Mouse (Mus musculus): ENCODE results near the gene Pnn. TPM values are rescaled to one million over a fixed set of nuclear protein-coding genes. Genes with fewer than 3 reads are reported as not detected.

Gene Pnn
- polyA plus RNA-seq, 2 experiments, result 27.3 to 43.8 TPM

DNA sequence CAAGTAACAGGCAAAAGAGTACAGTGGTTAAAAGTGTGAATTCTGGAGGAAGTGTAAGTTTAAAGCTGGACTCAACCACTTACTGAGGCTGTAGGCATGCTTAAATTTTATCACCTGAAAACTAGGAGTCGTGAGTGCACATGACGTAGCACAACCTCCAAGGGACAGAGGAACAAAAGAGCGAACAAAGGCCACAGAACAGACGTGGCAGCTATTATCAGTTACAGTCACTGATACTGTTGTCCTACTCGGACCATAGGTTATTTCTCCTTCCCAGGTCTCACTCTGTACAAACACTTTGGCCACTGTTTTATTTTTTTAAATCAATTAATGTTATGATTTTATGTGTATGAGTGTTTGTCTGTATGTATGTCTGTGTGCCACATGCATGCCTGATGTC, 38.1 kb downstream of the Pnn start:
- Histone ChIP-seq H3K9ac (replicated peaks) (no peak overlapping the region), H3K36me3 (replicated peaks; ENCODE audit: control insufficient read depth, insufficient read depth, low read depth) (no peaks in the 10 kb centered on the region), H3K9me3 (ENCODE audit: control insufficient read depth, low read length) (no peaks in the 10 kb centered on the region), H3K4me2 (ENCODE audit: low read depth) (no peak overlapping the region), H3K4me1 (replicated peaks; ENCODE audit: control insufficient read depth in 2 of 2, insufficient read depth in 2 of 2, low read length in 1 of 2) (no peaks in the 10 kb centered on the region), H3K4me3 (ENCODE audit: insufficient read depth in 1 of 2, low read depth in 2 of 2, low read length in 2 of 2) (no peak overlapping the region), H3K27ac (no peak overlapping the region), H3K27me3 (ENCODE audit: control insufficient read depth, insufficient read depth, low read length) (no peaks in the 10 kb centered on the region)
- WGBS (ENCODE audit: insufficient replicate concordance), result 47% methylated on average over 5 of the region's 5 CpGs
- no peak for DNase-seq (ENCODE audit: low read depth in 3 of 3, low spot score in 3 of 3)
- TF ChIP-seq EP300 (IDR thresholded peaks at IDR 0.05; ENCODE audit: low read depth) (no peak), CTCF (IDR thresholded peaks at IDR 0.05; ENCODE audit: low read depth) (no peak)
- no peak for ATAC-seq (ENCODE audit: insufficient read depth)

- peak; percentile 64 for ATAC-seq (ENCODE audit: insufficient read depth)
- H3K27ac ChIP-seq, result no peak overlapping the region
These were observed 39.2 kb downstream of the Pnn start for GRCm38 (mm10) chr12:59105914-59106313.

GRCm38 (mm10) chr12:59106491-59106890, 39.8 kb downstream of the Pnn start:
- no peak overlapping the region for H3K27ac ChIP-seq
- DNase-seq (ENCODE audit: low read depth in 3 of 3, low spot score in 3 of 3), result no peak
- no peak for TF ChIP-seq EP300 (IDR thresholded peaks at IDR 0.05; ENCODE audit: low read depth)
- no peak for TF ChIP-seq CTCF (IDR thresholded peaks at IDR 0.05; ENCODE audit: low read depth)

More at GRCm38 (mm10) chr12:59105914-59106313, 39.2 kb downstream of the Pnn start:
- WGBS (ENCODE audit: insufficient replicate concordance), result 57% methylated on average over 6 of the region's 6 CpGs
- no peak overlapping the region for H3K4me2 ChIP-seq (ENCODE audit: low read depth)
- no peak for DNase-seq (ENCODE audit: low read depth in 3 of 3, low spot score in 3 of 3)
- H3K4me3 ChIP-seq (ENCODE audit: insufficient read depth in 1 of 2, low read depth in 2 of 2, low read length in 2 of 2), result no peak overlapping the region
- H3K27me3 ChIP-seq (ENCODE audit: control insufficient read depth, insufficient read depth, low read length), result no peaks in the 10 kb centered on the region
- H3K36me3 ChIP-seq (replicated peaks; ENCODE audit: control insufficient read depth, insufficient read depth, low read depth), result no peaks in the 10 kb centered on the region
- no peaks in the 10 kb centered on the region for H3K4me1 ChIP-seq (replicated peaks; ENCODE audit: control insufficient read depth in 2 of 2, insufficient read depth in 2 of 2, low read length in 1 of 2)
- H3K9ac ChIP-seq (replicated peaks), result no peak overlapping the region
- TF ChIP-seq CTCF (IDR thresholded peaks at IDR 0.05; ENCODE audit: low read depth), result no peak
- H3K9me3 ChIP-seq (ENCODE audit: control insufficient read depth, low read length), result no peaks in the 10 kb centered on the region

GRCm38 (mm10) chr12:59107926-59108325, 41.2 kb downstream of the Pnn start:
- Histone ChIP-seq H3K4me3 (ENCODE audit: insufficient read depth in 1 of 2, low read depth in 2 of 2, low read length in 2 of 2) (no peak overlapping the region), H3K4me1 (replicated peaks; ENCODE audit: control insufficient read depth in 2 of 2, insufficient read depth in 2 of 2, low read length in 1 of 2) (no peaks in the 10 kb centered on the region), H3K27me3 (ENCODE audit: control insufficient read depth, insufficient read depth, low read length) (no peaks in the 10 kb centered on the region), H3K36me3 (replicated peaks; ENCODE audit: control insufficient read depth, insufficient read depth, low read depth) (no peaks in the 10 kb centered on the region), H3K4me2 (ENCODE audit: low read depth) (no peak overlapping the region), H3K9me3 (ENCODE audit: control insufficient read depth, low read length) (no peaks in the 10 kb centered on the region), H3K9ac (replicated peaks) (no peak overlapping the region), H3K27ac (no peak overlapping the region)
- ATAC-seq (ENCODE audit: insufficient read depth) (no peak), DNase-seq (ENCODE audit: low read depth in 3 of 3, low spot score in 3 of 3) (no peak)
- WGBS (ENCODE audit: insufficient replicate concordance), result 49% methylated on average over 4 of the region's 4 CpGs
- TF ChIP-seq CTCF (IDR thresholded peaks at IDR 0.05; ENCODE audit: low read depth) (no peak), EP300 (IDR thresholded peaks at IDR 0.05; ENCODE audit: low read depth) (no peak)

More at GRCm38 (mm10) chr12:59106491-59106890, 39.8 kb downstream of the Pnn start:
- Histone ChIP-seq H3K4me1 (replicated peaks; ENCODE audit: control insufficient read depth in 2 of 2, insufficient read depth in 2 of 2, low read length in 1 of 2) (no peaks in the 10 kb centered on the region), H3K36me3 (replicated peaks; ENCODE audit: control insufficient read depth, insufficient read depth, low read depth) (no peaks in the 10 kb centered on the region), H3K9me3 (ENCODE audit: control insufficient read depth, low read length) (no peaks in the 10 kb centered on the region), H3K27me3 (ENCODE audit: control insufficient read depth, insufficient read depth, low read length) (no peaks in the 10 kb centered on the region), H3K4me2 (ENCODE audit: low read depth) (no peak overlapping the region), H3K9ac (replicated peaks) (no peak overlapping the region), H3K4me3 (ENCODE audit: insufficient read depth in 1 of 2, low read depth in 2 of 2, low read length in 2 of 2) (no peak overlapping the region)
- no peak for ATAC-seq (ENCODE audit: insufficient read depth)
- WGBS (ENCODE audit: insufficient replicate concordance), result 72% methylated on average over 5 of the region's 5 CpGs

DNA sequence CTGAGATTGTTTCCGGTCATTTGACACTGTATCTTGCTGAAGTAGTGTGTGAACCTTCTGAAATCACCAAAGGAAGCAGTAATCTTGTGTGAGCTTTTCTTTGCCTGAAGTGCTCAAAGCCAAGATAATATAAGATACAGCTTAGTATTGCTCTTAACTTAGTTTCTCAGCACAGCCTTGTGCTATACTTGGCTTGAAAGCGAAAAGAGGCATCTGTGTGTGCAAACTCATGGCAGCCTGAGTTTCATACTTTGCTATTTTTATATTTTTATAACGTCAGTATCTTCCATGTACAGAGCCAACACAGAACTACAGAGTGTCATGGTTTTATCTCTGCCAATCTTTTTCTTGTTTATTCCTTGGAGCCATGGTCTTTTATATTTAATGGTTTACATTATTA, 50.5 kb downstream of the Pnn start:
- Histone ChIP-seq H3K36me3 (replicated peaks; ENCODE audit: control insufficient read depth, insufficient read depth, low read depth) (no peaks in the 10 kb centered on the region), H3K4me3 (ENCODE audit: insufficient read depth in 1 of 2, low read depth in 2 of 2, low read length in 2 of 2) (no peak overlapping the region), H3K9ac (replicated peaks) (no peak overlapping the region), H3K4me2 (ENCODE audit: low read depth) (no peak overlapping the region), H3K9me3 (ENCODE audit: control insufficient read depth, low read length) (no peaks in the 10 kb centered on the region), H3K4me1 (replicated peaks; ENCODE audit: control insufficient read depth in 2 of 2, insufficient read depth in 2 of 2, low read length in 1 of 2) (no peaks in the 10 kb centered on the region), H3K27me3 (ENCODE audit: control insufficient read depth, insufficient read depth, low read length) (no peaks in the 10 kb centered on the region), H3K27ac (no peak overlapping the region)
- 59% methylated on average over 3 of the region's 3 CpGs for whole genome bisulfite sequencing (ENCODE audit: insufficient replicate concordance)
- ATAC-seq (ENCODE audit: insufficient read depth) (no peak), DNase-seq (ENCODE audit: low read depth in 3 of 3, low spot score in 3 of 3) (no peak)
- TF ChIP-seq EP300 (IDR thresholded peaks at IDR 0.05; ENCODE audit: low read depth) (no peak), CTCF (IDR thresholded peaks at IDR 0.05; ENCODE audit: low read depth) (no peak)

Other genes with a start within 250 kb of the Pnn start
- 8.0 and 10.6 TPM in 2 replicates for gene Sec23a, start 54.9 kb upstream of the Pnn start, polyA plus RNA-seq (2012; rRNA removed)
- gene Sec23a, start 54.9 kb upstream of the Pnn start, polyA plus RNA-seq (2014; fragmentation: Nextera tagmentation; extraction: Ambion mirVana), result 23.7 and 25.1 TPM in 2 replicates
- 7.6 and 10.2 TPM in 2 replicates for gene Gemin2, start 53.5 kb upstream of the Pnn start, polyA plus RNA-seq (2012; rRNA removed)
- gene Gemin2, start 53.5 kb upstream of the Pnn start, polyA plus RNA-seq (2014; fragmentation: Nextera tagmentation; extraction: Ambion mirVana), result 14.3 and 14.5 TPM in 2 replicates
- 26.8 and 36.4 TPM in 2 replicates for gene Trappc6b, start 5.4 kb upstream of the Pnn start, polyA plus RNA-seq (2012; rRNA removed)
- gene Trappc6b, start 5.4 kb upstream of the Pnn start, polyA plus RNA-seq (2014; fragmentation: Nextera tagmentation; extraction: Ambion mirVana), result 32.3 and 34.3 TPM in 2 replicates
- 26.9 and 31.7 TPM in 2 replicates for gene Mia2, start 28.9 kb downstream of the Pnn start, polyA plus RNA-seq (2012; rRNA removed)
- 42.6 and 43.4 TPM in 2 replicates for gene Mia2, start 28.9 kb downstream of the Pnn start, polyA plus RNA-seq (2014; fragmentation: Nextera tagmentation; extraction: Ambion mirVana)
- 3.8 and 7.7 TPM in 2 replicates for gene Fbxo33, start 152.8 kb downstream of the Pnn start, polyA plus RNA-seq (2012; rRNA removed)
- 10.9 and 11.1 TPM in 2 replicates for gene Fbxo33, start 152.8 kb downstream of the Pnn start, polyA plus RNA-seq (2014; fragmentation: Nextera tagmentation; extraction: Ambion mirVana)